Mouse (Mus musculus) hindbrain, embryonic 16.5 days (tissue): Measurements from ENCODE around the gene Sec16b. TPM values are rescaled to one million over a fixed set of nuclear protein-coding genes. Genes with fewer than 3 reads are reported as not detected.

Experiments
- ATAC-seq: fragments of 200-750 bp; cut with Nextera tagmentation; 2 replicates; pipeline ENCODE4 v1.8.0; 2017; ENCODE audit warnings: moderate TSS enrichment, moderate library complexity
- H3K27ac ChIP-seq: fragments of 300-500 bp; sonication (generic); 2 replicates; pipeline ENCODE4 v1.5.1; 2014; ENCODE audit warnings: low read depth, mild to moderate bottlenecking, control low read depth, low read length, moderate library complexity
- H3K27me3 ChIP-seq: fragments of 300-500 bp; sonication (generic); replicated peaks from 2 replicates; pipeline ENCODE4 v1.6.1; 2014; ENCODE audit warnings: low read length; ENCODE audit not compliant: control insufficient read depth, insufficient read depth
- H3K36me3 ChIP-seq: fragments of 300-500 bp; sonication (generic); 2 replicates; pipeline ENCODE4 v1.6.1; 2014; ENCODE audit warnings: mild to moderate bottlenecking, low read length, moderate library complexity, mixed read lengths; ENCODE audit not compliant: control insufficient read depth, insufficient read depth
- H3K4me1 ChIP-seq: fragments of 300-500 bp; sonication (generic); 2 replicates; pipeline ENCODE4 v1.6.1; 2014; ENCODE audit warnings: low read depth, low read length; ENCODE audit not compliant: control insufficient read depth, insufficient read depth
- H3K4me2 ChIP-seq: fragments of 300-500 bp; sonication (generic); 2 replicates; pipeline ENCODE4 v1.6.1; 2014; ENCODE audit warnings: mild to moderate bottlenecking, low read length, control low read depth, moderate library complexity
- H3K4me3 ChIP-seq: fragments of 300-500 bp; sonication (generic); 2 replicates; pipeline ENCODE4 v1.5.1; 2014; ENCODE audit warnings: mild to moderate bottlenecking, low read length, control low read depth, moderate library complexity
- H3K9ac ChIP-seq: fragments of 300-500 bp; sonication (generic); 2 replicates; pipeline ENCODE4 v1.6.1; 2014; ENCODE audit warnings: low read depth, mild to moderate bottlenecking, control low read depth, low read length, moderate library complexity
- H3K9me3 ChIP-seq: fragments of 300-500 bp; sonication (generic); 2 replicates; pipeline ENCODE4 v1.6.1; 2014; ENCODE audit warnings: mild to moderate bottlenecking, low read length, moderate library complexity; ENCODE audit not compliant: control insufficient read depth
- WGBS: fragments of 180-500 bp; shearing (Covaris S2); extraction: QIAGEN DNeasy Blood & Tissue Kit; methylation state at CpG from one replicate; pipeline ENCODE4 v1.1.7; 2014; 5-methylcytosine and 5-hydroxymethylcytosine counted together
- polyA plus RNA-seq: library from polyadenylated mRNA; unstranded; fragments of >200 nt; fragmentation: Nextera tagmentation; extraction: Ambion mirVana; gene quantifications from 2 replicates; pipeline ENCODE4 v1.2.1, GENCODE M21; 2015

The Sec16b gene
- polyA plus RNA-seq, 1 experiment from 2014 or later = 0.46 TPM

GRCm38 (mm10) chr1:157522322-157522721 lies 15.8 kb downstream of the Sec16b start:
- 92% methylated on average over 5 of the region's 5 CpGs for WGBS
- H3K4me2 ChIP-seq = no peak overlapping the region
- H3K4me1 ChIP-seq = peaks cover 9% of the 10 kb centered on the region
- H3K9me3 ChIP-seq = no peaks in the 10 kb centered on the region
- no peak overlapping the region for H3K27ac ChIP-seq
- H3K27me3 ChIP-seq = no peaks in the 10 kb centered on the region
- no peak overlapping the region for H3K9ac ChIP-seq
- no peak overlapping the region for H3K4me3 ChIP-seq
- ATAC-seq = no peak
- H3K36me3 ChIP-seq = no peaks in the 10 kb centered on the region

- WGBS = 88% methylated on average over 7 of the region's 7 CpGs
- no peak for ATAC-seq
- H3K4me2 ChIP-seq = no peak overlapping the region
- H3K9me3 ChIP-seq = no peaks in the 10 kb centered on the region
- H3K4me1 ChIP-seq = no peaks in the 10 kb centered on the region
- H3K4me3 ChIP-seq = no peak overlapping the region
- H3K27me3 ChIP-seq = no peaks in the 10 kb centered on the region
- no peak overlapping the region for H3K27ac ChIP-seq
- H3K9ac ChIP-seq = no peak overlapping the region
- H3K36me3 ChIP-seq = no peaks in the 10 kb centered on the region
Observed at GRCm38 (mm10) chr1:157524775-157525174, 18.2 kb downstream of the Sec16b start.

GRCm38 (mm10) chr1:157525692-157526354 lies 19.3 kb downstream of the Sec16b start:
- Histone ChIP-seq H3K27ac (no peak overlapping the region), H3K4me2 (no peak overlapping the region), H3K36me3 (no peaks in the 10 kb centered on the region), H3K4me1 (no peaks in the 10 kb centered on the region), H3K4me3 (no peak overlapping the region), H3K9me3 (no peaks in the 10 kb centered on the region), H3K27me3 (no peaks in the 10 kb centered on the region), H3K9ac (no peak overlapping the region)
- WGBS = 88% methylated on average over 16 of the region's 16 CpGs
- ATAC-seq = no peak

GRCm38 (mm10) chr1:157526625-157527024 lies 20.1 kb downstream of the Sec16b start:
- no peak overlapping the region for H3K27ac ChIP-seq
- no peaks in the 10 kb centered on the region for H3K27me3 ChIP-seq
- ATAC-seq = no peak
- H3K9me3 ChIP-seq = no peaks in the 10 kb centered on the region
- no peaks in the 10 kb centered on the region for H3K36me3 ChIP-seq
- H3K9ac ChIP-seq = no peak overlapping the region
- no peaks in the 10 kb centered on the region for H3K4me1 ChIP-seq
- no peak overlapping the region for H3K4me2 ChIP-seq
- H3K4me3 ChIP-seq = no peak overlapping the region
- WGBS = 70% methylated on average over 5 of the region's 5 CpGs

- Histone ChIP-seq H3K27ac (no peak overlapping the region), H3K4me1 (no peaks in the 10 kb centered on the region)
- ATAC-seq = no peak
Observed at GRCm38 (mm10) chr1:157532826-157533460, 26.4 kb downstream of the Sec16b start.

GRCm38 (mm10) chr1:157535571-157535970 lies 29.0 kb downstream of the Sec16b start:
- Histone ChIP-seq H3K9me3 (no peaks in the 10 kb centered on the region), H3K27ac (no peak overlapping the region), H3K4me3 (no peak overlapping the region), H3K36me3 (no peaks in the 10 kb centered on the region), H3K4me1 (no peaks in the 10 kb centered on the region), H3K27me3 (no peaks in the 10 kb centered on the region), H3K4me2 (no peak overlapping the region), H3K9ac (no peak overlapping the region)
- WGBS = 62% methylated on average over 1 of the region's 1 CpGs
- no peak for ATAC-seq

More at GRCm38 (mm10) chr1:157532826-157533460, 26.4 kb downstream of the Sec16b start:
- H3K36me3 ChIP-seq = no peaks in the 10 kb centered on the region
- no peaks in the 10 kb centered on the region for H3K9me3 ChIP-seq
- H3K4me3 ChIP-seq = no peak overlapping the region
- no peaks in the 10 kb centered on the region for H3K27me3 ChIP-seq
- WGBS = 45% methylated on average over 8 of the region's 8 CpGs
- no peak overlapping the region for H3K9ac ChIP-seq
- no peak overlapping the region for H3K4me2 ChIP-seq

GRCm38 (mm10) chr1:157536471-157536870 lies 29.9 kb downstream of the Sec16b start:
- Histone ChIP-seq H3K4me1 (no peaks in the 10 kb centered on the region), H3K27me3 (no peaks in the 10 kb centered on the region), H3K27ac (no peak overlapping the region), H3K9me3 (no peaks in the 10 kb centered on the region), H3K4me3 (no peak overlapping the region), H3K9ac (no peak overlapping the region), H3K36me3 (no peaks in the 10 kb centered on the region), H3K4me2 (no peak overlapping the region)
- WGBS = 7% methylated on average over 6 of the region's 6 CpGs
- ATAC-seq = peak; percentile 42; the same call in 1 of the 2 replicates

GRCm38 (mm10) chr1:157537636-157538035 lies 31.1 kb downstream of the Sec16b start:
- no peaks in the 10 kb centered on the region for H3K9me3 ChIP-seq
- H3K36me3 ChIP-seq = no peaks in the 10 kb centered on the region
- H3K9ac ChIP-seq = no peak overlapping the region
- no peak overlapping the region for H3K4me2 ChIP-seq
- no peak overlapping the region for H3K4me3 ChIP-seq
- 92% methylated on average over 5 of the region's 5 CpGs for WGBS
- H3K4me1 ChIP-seq = no peaks in the 10 kb centered on the region
- no peak overlapping the region for H3K27ac ChIP-seq
- no peaks in the 10 kb centered on the region for H3K27me3 ChIP-seq
- no peak for ATAC-seq

GRCm38 (mm10) chr1:157545056-157545455 lies 38.5 kb downstream of the Sec16b start:
- no peak for ATAC-seq
- H3K9ac ChIP-seq = no peak overlapping the region
- no peaks in the 10 kb centered on the region for H3K4me1 ChIP-seq
- H3K36me3 ChIP-seq = no peaks in the 10 kb centered on the region
- H3K27me3 ChIP-seq = no peaks in the 10 kb centered on the region
- H3K9me3 ChIP-seq = no peaks in the 10 kb centered on the region
- WGBS = 91% methylated on average over 8 of the region's 8 CpGs
- H3K4me2 ChIP-seq = no peak overlapping the region
- no peak overlapping the region for H3K27ac ChIP-seq
- H3K4me3 ChIP-seq = no peak overlapping the region
